Mouse (Mus musculus) spleen, adult 12 weeks (tissue): ENCODE results near the gene Npas2.

Source experiments
- DNase-seq: peaks from one replicate; pipeline ENCODE4 v3.0.0; 2022; ENCODE audit warnings: low spot score

The Npas2 gene

GRCm38 (mm10) chr1:39192997-39193861 lies at the start of gene Npas2:
Gene Npas2 (plus strand): TSS chr1:39193731.
- DNase-seq: no peak

GRCm38 (mm10) chr1:39156778-39157177 lies 36.8 kb upstream of the Npas2 start:
- DNase-seq: no peak

- DNase-seq: no peak
Observed at GRCm38 (mm10) chr1:39160167-39160566, 33.4 kb upstream of the Npas2 start.

GRCm38 (mm10) chr1:39163077-39163476 lies 30.5 kb upstream of the Npas2 start:
- DNase-seq: no peak

- DNase-seq: no peak
Observed at GRCm38 (mm10) chr1:39176690-39177089, 16.8 kb upstream of the Npas2 start.

- no peak for DNase-seq
Observed at GRCm38 (mm10) chr1:39177211-39177610, 16.3 kb upstream of the Npas2 start.

- no peak for DNase-seq
Observed at GRCm38 (mm10) chr1:39179806-39180205, 13.7 kb upstream of the Npas2 start.

GRCm38 (mm10) chr1:39180517-39180916 lies 13.0 kb upstream of the Npas2 start:
- no peak for DNase-seq

- no peak for DNase-seq
Observed at GRCm38 (mm10) chr1:39181901-39182300, 11.6 kb upstream of the Npas2 start.

GRCm38 (mm10) chr1:39185833-39186232 lies 7.7 kb upstream of the Npas2 start:
- DNase-seq: no peak

- DNase-seq: no peak
Observed at GRCm38 (mm10) chr1:39186711-39187437, 6.7 kb upstream of the Npas2 start.

GRCm38 (mm10) chr1:39191122-39191521 lies 2.4 kb upstream of the Npas2 start:
- no peak for DNase-seq

GRCm38 (mm10) chr1:39192460-39192996 lies 1.0 kb upstream of the Npas2 start:
- DNase-seq: no peak

GRCm38 (mm10) chr1:39193862-39194675 lies 538 bp downstream of the Npas2 start:
- no peak for DNase-seq

- no peak for DNase-seq
Observed at GRCm38 (mm10) chr1:39194959-39195358, 1.4 kb downstream of the Npas2 start.

- no peak for DNase-seq
Observed at GRCm38 (mm10) chr1:39196126-39196525, 2.6 kb downstream of the Npas2 start.

- DNase-seq: no peak
Observed at GRCm38 (mm10) chr1:39196676-39197375, 3.3 kb downstream of the Npas2 start.

GRCm38 (mm10) chr1:39205021-39205420 lies 11.5 kb downstream of the Npas2 start:
- DNase-seq: no peak

- DNase-seq: no peak
Observed at GRCm38 (mm10) chr1:39205697-39206096, 12.2 kb downstream of the Npas2 start.

GRCm38 (mm10) chr1:39206942-39207341 lies 13.4 kb downstream of the Npas2 start:
- no peak for DNase-seq

- DNase-seq: no peak
Observed at GRCm38 (mm10) chr1:39210928-39211327, 17.4 kb downstream of the Npas2 start.
